Mouse (Mus musculus) kidney, postnatal 4 days (tissue): Measurements from ENCODE around the gene Fanca.
"Not testable (repeated sequence)": the region's sequence is repeated elsewhere in the genome, so short reads cannot be mapped to it uniquely, and the experiment has no call there.

Source experiments
- DNase-seq, 2 experiments: peaks; one replicate each; pipeline ENCODE4 v3.0.0; 2021; ENCODE audit warnings: mixed read lengths in 2 of 2

Gene Fanca

DNA sequence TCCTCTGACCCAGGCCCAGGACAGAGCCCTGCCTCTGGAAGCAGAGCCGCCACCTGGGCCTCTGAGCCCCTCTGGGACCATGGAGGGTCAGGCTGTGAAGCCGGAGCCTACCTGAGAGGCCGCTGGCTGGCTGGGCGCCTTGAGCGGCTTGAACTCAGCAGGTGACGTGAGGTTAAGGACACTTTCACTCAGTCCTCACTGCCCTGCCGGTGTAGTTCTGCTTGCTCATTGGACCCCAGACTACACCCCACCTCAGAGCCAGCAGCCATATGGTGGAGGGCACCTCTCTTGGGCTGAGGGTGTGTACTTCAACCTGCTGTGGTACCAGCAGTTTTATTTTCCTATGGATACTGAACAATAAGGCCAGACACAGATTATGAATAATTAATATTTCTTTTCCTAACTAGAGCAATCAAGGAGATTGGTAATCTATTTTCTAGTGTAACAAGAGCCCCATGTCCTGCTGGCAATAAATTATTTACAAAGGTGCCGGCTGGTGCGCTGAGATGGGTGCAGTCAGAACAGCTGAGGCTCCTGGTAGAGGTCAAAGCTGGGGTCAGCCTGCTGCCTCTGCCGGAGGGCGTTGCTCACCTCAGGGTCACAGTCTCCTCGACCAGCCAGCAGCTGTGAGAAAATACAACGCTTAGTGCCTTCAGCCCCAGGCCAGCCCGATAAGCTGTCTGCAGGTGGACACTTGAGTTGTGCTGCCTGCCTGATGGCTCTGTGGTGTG is 50.3 kb downstream of the Fanca start:
- peak; percentile 24 to 46 for DNase-seq

- DNase-seq, result not testable (repeated sequence)
Measured at GRCm38 (mm10) chr8:123257593-123257992, 60.8 kb downstream of the Fanca start.

DNA sequence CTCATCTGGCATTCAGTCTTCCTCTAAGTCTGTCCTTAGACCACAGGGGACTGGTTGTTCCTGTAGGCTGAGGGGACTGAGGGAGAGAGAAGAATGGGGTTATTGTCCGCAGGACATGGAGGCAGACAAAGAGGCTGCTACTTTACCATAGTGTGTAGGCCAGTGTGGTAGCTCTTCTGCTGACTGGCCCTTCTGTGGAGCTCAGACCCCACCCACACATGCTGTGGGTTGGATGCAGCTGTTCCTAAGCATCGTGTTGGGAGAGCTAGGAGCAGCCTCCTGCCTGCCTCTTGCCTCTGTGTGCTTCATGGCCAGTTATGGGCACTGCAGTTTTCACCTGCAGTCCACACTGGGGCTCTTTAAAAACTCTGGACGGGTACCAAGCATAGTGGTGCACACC is 61.3 kb downstream of the Fanca start:
- DNase-seq, result no peak

DNA sequence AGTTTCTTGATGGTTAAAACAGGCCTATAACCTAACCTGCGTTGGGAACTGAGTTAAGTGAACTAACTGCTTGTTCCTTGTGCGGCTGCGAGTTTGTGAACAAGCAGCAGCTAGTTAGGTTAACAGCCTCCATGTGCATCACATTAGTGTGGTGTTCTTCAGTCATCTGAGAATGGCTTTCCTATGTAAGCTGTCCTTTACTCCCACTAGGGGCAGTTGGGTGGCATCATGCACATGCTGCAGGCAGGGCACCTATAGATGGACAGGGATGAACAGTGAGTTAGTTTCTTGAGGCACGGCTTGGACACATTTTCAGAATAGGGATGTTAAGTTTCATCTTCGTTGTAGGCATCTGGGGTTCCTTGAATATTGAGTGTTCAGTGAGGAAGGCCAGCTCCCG is 63.2 kb downstream of the Fanca start:
- DNase-seq, result no peak

DNA sequence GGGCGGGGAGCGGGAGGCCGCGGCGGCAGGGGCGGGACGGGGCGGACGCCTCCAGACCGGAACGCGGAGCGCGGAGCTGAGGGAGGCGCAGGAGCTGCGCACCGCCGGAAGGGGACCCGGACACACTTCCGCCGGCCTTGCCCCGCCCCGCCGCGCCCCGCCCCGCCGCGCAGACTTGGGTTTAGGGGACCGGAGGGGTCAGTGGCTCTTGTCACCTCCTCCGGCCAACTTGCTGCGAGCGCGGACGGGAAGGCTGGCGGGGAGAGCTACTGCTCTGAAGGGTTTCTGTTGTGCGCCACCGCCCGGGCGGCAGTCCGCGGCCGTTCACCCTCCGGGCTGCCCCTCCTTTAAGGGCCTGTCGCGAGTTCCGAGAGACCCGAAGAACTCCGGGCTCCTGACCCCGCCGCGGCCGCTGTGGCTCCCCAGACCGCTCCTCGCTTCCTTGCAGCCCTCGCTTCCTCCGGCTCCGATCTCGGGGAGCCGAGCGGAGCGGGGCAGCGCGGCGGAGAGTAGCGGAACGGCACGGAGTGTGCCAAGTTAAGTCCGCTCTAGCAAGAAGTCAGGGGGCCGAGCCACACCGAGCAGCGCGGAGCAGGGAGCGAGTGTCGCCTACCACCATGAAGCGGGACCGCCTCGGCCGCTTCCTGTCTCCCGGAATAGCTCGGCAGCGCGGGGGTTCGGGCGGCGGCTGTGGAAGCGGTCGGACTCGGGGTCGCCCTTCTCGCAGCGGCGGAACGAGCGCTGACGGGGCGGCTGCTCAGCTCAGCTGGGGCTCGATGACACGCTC is 64.1 kb downstream of the Fanca start, which contains the start of the genes Zfp276 and Vps9d1:
Gene Zfp276, plus strand, starts transcription at position 97 of the 787 bp plus-strand sequence.
Gene Vps9d1, minus strand, starts transcription at position 250 of the 787 bp plus-strand sequence.
- peak; percentile 90 to 94 for DNase-seq

GRCm38 (mm10) chr8:123253451-123254098 is 64.8 kb downstream of the Fanca start:
- DNase-seq, result no peak

DNA sequence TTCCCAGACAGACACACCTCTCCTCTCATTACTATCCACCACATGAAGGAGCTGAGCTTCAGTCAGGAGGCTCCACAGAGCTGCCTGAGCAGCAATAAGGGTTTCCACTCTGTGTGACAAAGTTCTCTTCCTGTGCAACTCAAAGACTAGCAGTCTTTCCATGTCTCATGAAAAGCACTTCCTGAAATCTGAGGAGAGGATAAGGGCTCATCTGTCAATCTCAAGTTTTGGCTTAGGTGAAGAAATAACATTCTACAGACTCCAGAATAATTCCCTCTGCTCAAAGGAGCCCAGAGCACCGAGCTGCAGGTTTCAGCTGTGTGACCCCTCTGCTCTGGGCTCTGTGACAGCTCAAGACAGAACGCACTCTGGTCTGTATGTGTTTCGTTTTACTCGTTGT is 65.5 kb downstream of the Fanca start:
- no peak for DNase-seq

- no peak for DNase-seq
Measured at GRCm38 (mm10) chr8:123250940-123251339, 67.4 kb downstream of the Fanca start.

DNA sequence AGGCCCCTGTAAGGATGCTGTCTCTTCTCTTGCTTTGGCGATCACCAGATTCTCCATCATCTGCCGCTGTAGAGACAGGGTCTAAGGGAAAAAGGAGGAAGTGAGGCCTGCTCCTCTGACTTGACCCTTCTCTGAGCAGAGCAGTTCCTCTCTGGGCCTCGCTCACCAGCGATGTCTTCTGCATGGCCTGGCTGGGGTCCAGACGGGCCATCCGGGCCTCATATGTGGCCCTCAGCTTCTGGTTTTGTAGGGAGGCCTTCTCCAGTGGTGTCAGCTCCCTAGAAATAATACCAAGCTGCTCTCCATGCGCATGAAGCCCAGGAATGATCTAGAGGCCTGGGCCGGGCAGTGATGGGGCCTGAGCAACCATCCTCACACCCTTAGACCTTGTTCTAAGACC is 69.8 kb downstream of the Fanca start:
- no peak for DNase-seq

DNA sequence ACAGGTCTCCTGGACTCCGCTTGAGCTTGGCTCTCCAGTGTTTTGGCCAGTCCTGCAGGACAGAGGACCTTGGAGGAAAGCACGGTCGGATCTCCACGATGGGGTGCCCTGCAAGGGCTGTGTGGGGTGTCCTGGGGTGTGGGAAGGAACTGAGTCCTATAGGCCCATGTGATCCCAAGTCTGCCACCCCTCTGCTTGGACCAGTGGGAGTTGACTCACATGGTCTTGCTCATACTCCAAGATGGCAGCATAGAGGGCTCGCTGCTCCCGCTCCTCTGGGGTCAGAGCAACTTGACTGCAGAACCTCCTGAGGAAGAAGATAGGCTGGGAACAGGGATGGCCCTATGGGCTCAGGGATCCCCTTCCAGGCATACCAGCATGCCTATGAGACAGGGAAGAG is 70.6 kb downstream of the Fanca start:
- DNase-seq, result no peak

DNA sequence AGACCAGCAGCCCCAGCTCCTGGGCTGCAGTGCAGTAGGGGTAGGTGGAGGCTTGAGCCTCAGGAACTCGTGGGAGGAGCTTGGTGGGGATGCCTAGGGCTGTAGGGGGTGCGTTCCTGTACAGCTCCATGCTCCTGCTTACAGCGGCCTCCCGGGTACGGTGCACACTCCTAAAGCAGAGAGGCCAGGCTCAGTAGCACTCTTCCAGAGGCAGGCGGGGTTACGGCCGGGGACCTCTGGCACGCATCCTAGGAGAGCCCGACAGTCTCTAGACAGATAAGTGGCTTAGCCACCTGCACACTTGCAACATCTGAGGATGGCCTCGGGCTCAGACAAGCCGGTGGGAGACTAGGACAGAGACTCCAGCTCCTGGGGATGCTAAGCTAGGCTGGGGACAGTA is 72.8 kb downstream of the Fanca start:
- no peak for DNase-seq

DNA sequence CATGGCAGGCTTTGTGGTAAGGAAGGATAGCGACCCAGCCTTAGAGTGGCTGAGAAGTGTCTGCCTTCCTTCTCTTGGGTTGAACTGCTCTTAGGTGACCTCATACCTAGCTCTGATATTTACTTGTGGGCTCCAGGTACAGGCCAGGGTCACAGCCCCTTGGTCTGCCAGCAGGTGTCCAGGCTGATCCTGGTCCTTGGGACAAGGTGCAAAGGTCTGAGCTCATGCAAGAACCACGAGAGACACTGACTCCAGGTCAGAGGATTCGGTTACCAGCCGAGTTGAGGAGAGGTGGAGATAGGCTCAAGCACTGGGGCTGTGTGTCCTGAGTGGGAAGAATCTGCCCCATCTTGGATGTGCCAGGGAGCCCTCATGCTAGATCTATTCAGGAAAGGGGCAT is 74.0 kb downstream of the Fanca start:
- no peak for DNase-seq

DNA sequence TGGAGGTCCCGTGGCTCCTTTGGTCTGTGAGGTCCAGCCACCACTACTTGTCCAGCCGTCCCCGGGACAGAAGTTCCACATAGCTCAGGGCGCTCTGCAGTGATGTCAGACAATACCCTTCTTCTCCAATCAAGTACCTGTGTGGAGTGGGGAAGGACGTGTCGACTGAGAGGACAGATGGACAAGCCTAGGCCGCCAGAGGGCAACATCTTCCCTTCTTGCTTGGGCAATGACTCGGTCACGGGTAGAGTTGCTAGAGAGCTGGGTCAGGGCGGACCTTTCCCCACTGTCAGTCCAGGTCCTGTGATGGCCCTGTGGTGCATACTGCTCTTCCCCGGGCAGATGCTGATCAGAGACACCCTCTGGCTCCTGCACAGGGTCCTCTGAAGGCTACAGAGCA is 75.3 kb downstream of the Fanca start:
- no peak for DNase-seq

GRCm38 (mm10) chr8:123242107-123242923 is 76.1 kb downstream of the Fanca start:
- DNase-seq, result no peak

DNA sequence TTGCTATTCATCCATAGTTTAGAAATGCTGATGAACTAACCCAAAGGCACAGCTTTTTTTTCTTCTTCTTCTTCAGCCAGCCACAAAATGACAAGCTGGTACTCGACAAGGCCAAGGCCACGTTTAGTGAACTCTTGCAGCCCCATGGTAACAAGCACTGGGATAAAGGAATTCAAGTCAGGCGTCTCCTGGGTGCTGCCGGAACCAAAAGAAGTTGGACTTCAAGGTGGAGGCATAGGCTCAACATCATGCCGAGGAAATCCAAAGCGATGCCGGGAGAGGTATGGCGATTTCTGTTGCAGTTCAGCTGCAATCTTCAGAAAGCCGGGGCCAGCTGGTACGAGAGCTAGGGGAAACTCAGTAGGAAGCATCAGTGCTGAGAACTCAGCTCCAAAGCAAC is 79.0 kb downstream of the Fanca start:
- no peak for DNase-seq

- DNase-seq, result peak; percentile 92 to 94
Measured at GRCm38 (mm10) chr8:123235520-123236497, 82.6 kb downstream of the Fanca start, which contains the start of gene Spata2l. Spata2l (minus strand) TSS chr8:123236233.

- peak; percentile 26 to 35 for DNase-seq
Measured at GRCm38 (mm10) chr8:123234918-123235519, 83.4 kb downstream of the Fanca start.

DNA sequence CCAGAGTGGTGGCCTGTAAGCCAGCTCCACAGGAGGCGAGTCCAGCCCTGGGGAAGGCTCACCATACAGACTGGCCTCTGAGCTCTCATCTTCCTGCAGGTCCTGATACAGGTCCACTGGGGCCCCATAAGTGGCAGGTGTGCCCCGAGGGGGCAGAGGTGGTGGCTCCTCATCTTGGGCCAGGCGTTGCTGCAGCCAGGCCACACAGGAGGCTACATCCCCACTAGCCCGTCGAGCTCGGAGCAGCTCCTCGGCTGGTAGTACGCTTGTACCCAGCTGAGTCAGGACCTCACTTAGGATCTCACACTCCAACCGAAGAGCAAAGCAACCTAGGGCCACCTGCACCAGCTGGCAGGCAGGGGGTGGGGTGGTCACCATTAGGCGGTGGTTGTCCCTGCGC is 84.6 kb downstream of the Fanca start:
- no peak for DNase-seq

DNA sequence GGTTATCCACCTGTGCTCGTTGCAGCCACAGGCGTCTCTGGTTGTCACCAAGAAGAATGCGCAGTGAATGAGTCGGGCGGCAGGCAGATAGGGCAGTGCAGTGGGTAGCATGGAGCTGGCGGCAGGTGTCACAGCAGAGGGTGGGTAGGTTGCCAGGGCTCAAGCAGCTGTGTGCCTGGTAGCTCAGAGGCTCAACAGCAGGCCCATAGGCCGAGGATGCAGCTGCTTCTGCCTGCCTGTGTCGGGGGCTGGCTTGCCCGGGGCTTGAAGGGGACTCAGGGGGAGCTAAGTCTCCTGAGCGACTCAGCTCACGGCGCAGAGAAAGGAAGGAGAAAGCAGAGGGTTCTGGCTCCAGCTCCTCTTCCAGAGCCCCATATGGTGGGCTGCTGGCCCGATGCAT is 85.1 kb downstream of the Fanca start:
- DNase-seq, result no peak

DNA sequence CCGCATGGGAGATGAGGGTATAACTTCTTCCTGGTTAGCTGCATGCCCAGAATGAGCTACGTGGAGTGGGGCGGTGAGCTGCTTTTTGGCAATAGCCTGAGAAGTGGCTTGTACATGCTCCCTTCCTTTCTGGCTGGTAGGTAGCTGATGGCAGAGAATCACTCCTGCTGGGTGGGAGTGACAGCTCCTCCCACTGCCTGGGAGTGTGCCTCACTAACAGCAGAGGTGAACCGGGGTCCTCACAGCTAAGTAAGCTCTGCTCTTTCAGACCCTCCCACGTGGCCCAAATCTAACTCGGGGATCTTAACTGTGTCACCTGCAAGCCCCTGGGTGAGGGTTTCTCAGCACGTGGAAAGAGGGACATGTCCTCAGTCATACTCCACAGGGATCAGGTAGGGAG is 85.8 kb downstream of the Fanca start:
- no peak for DNase-seq

- DNase-seq, result peak; percentile 52 to 59
Measured at GRCm38 (mm10) chr8:123231742-123232141, 86.6 kb downstream of the Fanca start.
